10 mouse cellular contexts compared by ENCODE assay signal in genomic region chr15:59759566-59759965, GRCm38 (mm10).
DNase-seq lines count a peak whose midpoint lies in the region; ATAC-seq and TF ChIP-seq lines count a peak whose summit lies in the region.
"Had no signal": no experiment of that assay in that cellular context is flagged by ENCODE, and none has a peak within 500 bp of the region (broad histone marks: within the 10 kb centered on the region; RNA-seq: fewer than 3 reads in every experiment).

No protein-coding gene starts in this region.

- no peak overlapping the region for H3K27ac ChIP-seq in embryonic facial prominence, embryonic 14.5 days (replicated peaks; ENCODE audit: low read depth, low read length)
- no peak overlapping the region for H3K27ac ChIP-seq in embryonic facial prominence, embryonic 10.5 days (replicated peaks)
- H3K27ac ChIP-seq: midbrain, embryonic 12.5 days had no signal

- H3K27me3 ChIP-seq in embryonic facial prominence, embryonic 14.5 days (replicated peaks; ENCODE audit: control insufficient read depth, insufficient read depth, low read length) = no peaks in the 10 kb centered on the region
- no peaks in the 10 kb centered on the region for H3K27me3 ChIP-seq in embryonic facial prominence, embryonic 10.5 days (replicated peaks; ENCODE audit: low read depth, poor library complexity, severe bottlenecking)
- H3K27me3 ChIP-seq: midbrain, embryonic 12.5 days had no signal

- TF ChIP-seq CTCF in lung, adult 2 months (IDR thresholded peaks at IDR 0.05; ENCODE audit: insufficient read depth, low read length) = no peak

- DNase-seq in embryonic facial prominence, embryonic 14.5 days (ENCODE audit: low spot score) = peak; percentile 27
- DNase-seq in embryonic facial prominence, embryonic 10.5 days (ENCODE audit: low spot score) = no peak
- DNase-seq in lung, adult 2 months = no peak
- DNase-seq in testis, postnatal 14 days (ENCODE audit: low spot score) = peak; percentile 10
- no peak for DNase-seq in kidney, postnatal 14 days
- no peak for DNase-seq in spleen, adult 12 weeks (ENCODE audit: low spot score)
- no peak for DNase-seq in embryo, embryonic 11 days
- DNase-seq: kidney, postnatal 25 days had no signal

- no peaks in the 10 kb centered on the region for H3K4me1 ChIP-seq in embryonic facial prominence, embryonic 14.5 days (ENCODE audit: control insufficient read depth, insufficient read depth, low read length)
- H3K4me1 ChIP-seq in embryonic facial prominence, embryonic 10.5 days = no peaks in the 10 kb centered on the region
- no peaks in the 10 kb centered on the region; the same call in 1 of the 2 replicates for H3K4me1 ChIP-seq in lung, adult 2 months (ENCODE audit: control insufficient read depth, insufficient read depth, low read length)
- H3K4me1 ChIP-seq: midbrain, embryonic 12.5 days had no signal

- H3K36me3 ChIP-seq in embryonic facial prominence, embryonic 14.5 days (ENCODE audit: control insufficient read depth, insufficient read depth, low read length) = no peaks in the 10 kb centered on the region
- H3K36me3 ChIP-seq in embryonic facial prominence, embryonic 10.5 days (replicated peaks) = no peaks in the 10 kb centered on the region
- H3K36me3 ChIP-seq: midbrain, embryonic 12.5 days had no signal

- H3K4me2 ChIP-seq in embryonic facial prominence, embryonic 14.5 days (ENCODE audit: low read depth, low read length) = no peak overlapping the region
- H3K4me2 ChIP-seq: midbrain, embryonic 12.5 days had no signal

- peak; percentile 25; the same call in 1 of the 2 replicates for TF ChIP-seq POLR2A in lung, adult 2 months (IDR thresholded peaks at IDR 0.05; ENCODE audit: borderline replicate concordance, extremely low read depth, low read depth, low read length)

- ATAC-seq in embryonic facial prominence, embryonic 14.5 days (ENCODE audit: low read depth) = 0 out of 2 replicates have a peak, but pooled peaks have one; percentile 47
- peak; percentile 74 for ATAC-seq in granulocyte monocyte progenitor cell, adult 5-6 weeks (replicated peaks; ENCODE audit: poor library complexity, severe bottlenecking)

- no peaks in the 10 kb centered on the region for H3K9me3 ChIP-seq in embryonic facial prominence, embryonic 14.5 days (ENCODE audit: control insufficient read depth, low read length)
- H3K9me3 ChIP-seq in embryonic facial prominence, embryonic 10.5 days = no peaks in the 10 kb centered on the region
- H3K9me3 ChIP-seq: midbrain, embryonic 12.5 days had no signal

- H3K4me3 ChIP-seq in embryonic facial prominence, embryonic 14.5 days (ENCODE audit: low read depth, low read length) = no peak overlapping the region
- no peak overlapping the region for H3K4me3 ChIP-seq in embryonic facial prominence, embryonic 10.5 days
- no peak overlapping the region for H3K4me3 ChIP-seq in lung, adult 2 months (replicated peaks; ENCODE audit: extremely low read depth, low read depth, low read length)
- H3K4me3 ChIP-seq: midbrain, embryonic 12.5 days had no signal

- no peak overlapping the region for H3K9ac ChIP-seq in embryonic facial prominence, embryonic 14.5 days (ENCODE audit: low read depth, low read length)
- H3K9ac ChIP-seq: midbrain, embryonic 12.5 days had no signal

- WGBS in embryonic facial prominence, embryonic 14.5 days = 26% methylated on average over 4 of the region's 4 CpGs
- WGBS in embryonic facial prominence, embryonic 10.5 days = 46% methylated on average over 4 of the region's 4 CpGs
- WGBS in lung, adult 2 months = 25% methylated on average over 4 of the region's 4 CpGs

Comparison
In these comparisons a context has a peak if more than half of its experiments do, and no peak if none do; other contexts are left out.
1. DNase-seq: peak in embryonic facial prominence, embryonic 14.5 days (single experiment) and testis, postnatal 14 days (single experiment); none in embryonic facial prominence, embryonic 10.5 days (single experiment), lung, adult 2 months (single experiment), kidney, postnatal 14 days (single experiment), spleen, adult 12 weeks (single experiment) and embryo, embryonic 11 days (single experiment).